Mouse (Mus musculus): Measurements from ENCODE around the gene Fam193a. TPM values are rescaled to one million over a fixed set of nuclear protein-coding genes. Genes with fewer than 3 reads are reported as not detected.

The Fam193a gene
- polyA plus RNA-seq, 1 experiment from 2014 or later = 24.1 TPM

DNA sequence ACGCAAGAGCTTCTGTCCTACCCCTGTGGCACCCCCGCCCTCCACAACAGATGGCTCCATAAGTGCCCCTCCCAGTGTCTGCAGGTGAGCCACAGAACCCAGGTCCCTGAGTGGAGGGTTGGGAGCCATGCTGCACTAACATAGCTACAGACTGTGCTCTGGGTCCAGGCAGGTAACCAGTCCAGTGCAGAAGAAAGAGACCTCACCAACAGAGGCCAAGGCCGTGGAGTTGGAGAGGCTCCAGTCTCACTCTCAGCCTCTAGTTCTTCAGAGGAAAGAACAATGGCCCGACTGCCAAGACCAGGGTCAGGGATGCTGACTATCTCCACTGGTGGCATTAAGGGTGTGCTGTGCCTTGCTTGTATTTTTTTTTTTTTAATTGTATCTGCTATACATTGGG lies 91.6 kb downstream of the Fam193a start:
- H3K4me1 ChIP-seq (ENCODE audit: control insufficient read depth, insufficient read depth, low read length) = no peaks in the 10 kb centered on the region
- no peak for ATAC-seq (ENCODE audit: low read depth)
- H3K9me3 ChIP-seq (ENCODE audit: control insufficient read depth, low read length) = no peaks in the 10 kb centered on the region
- H3K36me3 ChIP-seq (ENCODE audit: control insufficient read depth, insufficient read depth, low read length) = peaks cover 79% of the 10 kb centered on the region
- H3K9ac ChIP-seq (replicated peaks; ENCODE audit: low read depth, low read length) = no peak overlapping the region
- no peak overlapping the region for H3K4me2 ChIP-seq (ENCODE audit: low read depth, low read length)
- no peak overlapping the region for H3K27ac ChIP-seq (ENCODE audit: low read depth, low read length)
- 93% methylated on average over 4 of the region's 4 CpGs for WGBS
- H3K4me3 ChIP-seq (ENCODE audit: low read depth, low read length) = no peak overlapping the region
- H3K27me3 ChIP-seq (ENCODE audit: control insufficient read depth, insufficient read depth, low read length) = no peaks in the 10 kb centered on the region

DNA sequence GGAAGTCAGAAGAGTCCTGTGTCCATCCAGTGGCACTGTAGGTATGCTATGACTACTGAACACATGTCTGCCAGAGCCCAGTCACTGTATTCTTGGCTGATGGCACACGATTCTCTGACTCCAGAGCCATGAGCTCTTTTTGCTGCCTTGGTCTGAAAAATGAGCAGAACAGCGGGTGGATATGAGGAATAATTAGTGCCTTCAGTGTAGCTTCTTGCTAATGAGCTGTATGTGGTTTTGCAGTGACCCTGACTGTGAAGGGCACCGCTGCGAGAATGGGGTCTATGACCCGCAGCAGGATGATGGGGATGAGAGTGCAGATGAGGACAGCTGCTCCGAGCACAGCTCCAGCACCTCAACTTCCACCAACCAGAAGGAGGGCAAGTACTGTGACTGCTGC lies 92.1 kb downstream of the Fam193a start:
- Histone ChIP-seq H3K9ac (replicated peaks; ENCODE audit: low read depth, low read length) (no peak overlapping the region), H3K4me3 (ENCODE audit: low read depth, low read length) (no peak overlapping the region), H3K27me3 (ENCODE audit: control insufficient read depth, insufficient read depth, low read length) (no peaks in the 10 kb centered on the region), H3K4me1 (ENCODE audit: control insufficient read depth, insufficient read depth, low read length) (no peaks in the 10 kb centered on the region), H3K4me2 (ENCODE audit: low read depth, low read length) (no peak overlapping the region), H3K36me3 (ENCODE audit: control insufficient read depth, insufficient read depth, low read length) (peaks cover 76% of the 10 kb centered on the region), H3K9me3 (ENCODE audit: control insufficient read depth, low read length) (no peaks in the 10 kb centered on the region), H3K27ac (ENCODE audit: low read depth, low read length) (no peak overlapping the region)
- 90% methylated on average over 6 of the region's 6 CpGs for WGBS
- no peak for ATAC-seq (ENCODE audit: low read depth)

DNA sequence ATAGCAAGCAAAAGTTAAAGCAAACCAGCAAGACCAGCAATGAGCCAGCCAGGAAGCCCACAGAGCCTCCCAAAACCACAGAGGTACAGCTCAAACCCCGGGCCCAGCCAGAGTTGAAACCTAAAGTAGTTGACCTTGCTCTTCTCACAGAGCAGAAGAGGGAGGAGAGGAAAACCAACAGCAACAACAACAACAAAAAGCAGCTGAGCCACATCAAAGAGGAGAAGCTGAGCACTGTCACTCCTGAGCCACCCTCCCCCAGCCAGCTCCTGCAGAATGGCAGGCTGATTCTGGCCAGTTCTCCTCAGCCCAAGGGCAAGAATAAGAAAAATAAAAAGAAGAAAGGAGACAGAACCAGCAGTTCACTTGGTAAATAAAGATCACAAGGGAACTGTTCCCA lies 96.3 kb downstream of the Fam193a start:
- Histone ChIP-seq H3K27ac (ENCODE audit: low read depth, low read length) (no peak overlapping the region), H3K36me3 (ENCODE audit: control insufficient read depth, insufficient read depth, low read length) (peaks cover 41% of the 10 kb centered on the region), H3K4me3 (ENCODE audit: low read depth, low read length) (no peak overlapping the region), H3K4me2 (ENCODE audit: low read depth, low read length) (no peak overlapping the region), H3K9me3 (ENCODE audit: control insufficient read depth, low read length) (no peaks in the 10 kb centered on the region), H3K9ac (replicated peaks; ENCODE audit: low read depth, low read length) (no peak overlapping the region), H3K4me1 (ENCODE audit: control insufficient read depth, insufficient read depth, low read length) (no peaks in the 10 kb centered on the region), H3K27me3 (ENCODE audit: control insufficient read depth, insufficient read depth, low read length) (no peaks in the 10 kb centered on the region)
- WGBS = 96% methylated on average over 1 of the region's 1 CpGs
- no peak for ATAC-seq (ENCODE audit: low read depth)

DNA sequence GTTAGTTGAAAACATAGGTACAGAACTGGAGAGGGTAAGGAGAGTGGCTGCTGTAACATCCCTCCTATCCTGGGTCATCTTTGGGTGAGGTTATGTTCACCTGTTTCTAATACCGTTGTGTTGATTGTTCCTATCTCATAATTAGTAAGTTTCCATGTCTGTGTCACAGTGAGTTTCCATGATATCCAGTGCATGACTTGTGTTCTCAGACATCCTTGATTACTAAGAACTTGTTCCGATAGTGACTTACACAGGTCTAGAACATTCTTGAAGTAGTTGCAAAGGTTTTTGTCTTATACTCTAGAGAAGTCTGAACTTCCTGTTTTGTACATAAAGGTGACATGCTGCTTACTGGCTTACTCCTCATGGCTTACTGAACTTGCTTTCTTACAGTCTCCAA lies 96.9 kb downstream of the Fam193a start:
- Histone ChIP-seq H3K4me3 (ENCODE audit: low read depth, low read length) (no peak overlapping the region), H3K36me3 (ENCODE audit: control insufficient read depth, insufficient read depth, low read length) (peaks cover 37% of the 10 kb centered on the region), H3K9me3 (ENCODE audit: control insufficient read depth, low read length) (no peaks in the 10 kb centered on the region)

DNA sequence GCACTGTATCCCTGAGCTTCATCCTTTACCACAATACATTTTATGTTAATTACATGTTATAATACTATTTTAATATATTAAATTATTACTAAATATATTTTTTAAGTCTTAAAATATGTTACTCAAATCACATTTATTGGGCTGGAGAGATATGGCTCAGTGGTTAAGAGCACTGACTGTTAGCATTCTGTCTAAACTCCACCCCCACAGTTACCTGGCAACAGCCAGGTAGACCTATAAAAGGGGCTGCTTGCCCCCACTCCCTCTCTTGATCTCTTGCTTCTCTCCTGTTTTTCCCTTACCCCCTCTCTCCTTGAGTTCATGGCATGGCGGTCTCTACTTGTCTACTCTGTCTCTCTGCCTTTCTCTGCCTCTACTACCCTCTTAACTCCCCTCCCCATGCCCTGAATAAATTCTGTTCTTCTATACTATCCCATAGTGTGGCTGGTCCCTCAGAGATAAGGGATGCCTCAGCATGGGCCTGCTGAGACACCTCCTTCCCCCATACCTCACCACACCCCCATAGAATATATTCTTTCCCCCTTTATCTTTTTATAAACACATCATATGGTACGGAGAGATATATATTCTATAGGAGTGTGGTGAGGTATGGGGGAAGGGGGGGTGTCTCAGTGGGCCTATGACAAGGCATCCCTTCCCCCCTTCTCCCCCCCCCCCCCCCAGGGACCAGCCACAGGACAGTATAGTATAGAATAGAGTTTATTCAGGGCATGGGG lies 98.5 kb downstream of the Fam193a start:
- no peak for ATAC-seq (ENCODE audit: low read depth)
- no peaks in the 10 kb centered on the region for H3K4me1 ChIP-seq (ENCODE audit: control insufficient read depth, insufficient read depth, low read length)
- 95% methylated on average over 2 of the region's 2 CpGs for WGBS

More for the DNA sequence above, 96.9 kb downstream of the Fam193a start:
- Histone ChIP-seq H3K4me2 (ENCODE audit: low read depth, low read length) (no peak overlapping the region), H3K27ac (ENCODE audit: low read depth, low read length) (no peak overlapping the region), H3K4me1 (ENCODE audit: control insufficient read depth, insufficient read depth, low read length) (no peaks in the 10 kb centered on the region), H3K9ac (replicated peaks; ENCODE audit: low read depth, low read length) (no peak overlapping the region), H3K27me3 (ENCODE audit: control insufficient read depth, insufficient read depth, low read length) (no peaks in the 10 kb centered on the region)
- ATAC-seq (ENCODE audit: low read depth) = no peak
- WGBS = 99% methylated on average over 2 of the region's 2 CpGs

DNA sequence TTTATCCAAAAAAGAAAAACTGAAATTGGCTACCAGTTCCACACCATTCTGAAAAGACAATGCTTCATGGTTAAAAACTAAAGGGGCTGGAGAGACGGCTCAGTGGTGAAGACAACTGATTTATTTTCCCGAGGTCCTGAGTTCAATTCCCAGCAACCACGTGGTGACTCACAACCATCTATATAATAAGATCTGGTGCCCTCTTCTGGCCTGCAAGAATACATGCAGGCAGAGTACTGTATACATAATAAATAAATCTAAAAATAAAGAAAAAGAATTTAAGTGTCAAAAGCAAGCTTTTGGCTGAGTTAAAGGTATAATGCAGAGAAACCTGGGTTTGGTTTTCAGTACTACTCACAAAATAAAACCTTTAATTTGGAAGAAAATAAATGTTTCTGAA lies 111.2 kb downstream of the Fam193a start:
- Histone ChIP-seq H3K4me3 (ENCODE audit: low read depth, low read length) (no peak overlapping the region), H3K36me3 (ENCODE audit: control insufficient read depth, insufficient read depth, low read length) (peaks cover 54% of the 10 kb centered on the region), H3K4me2 (ENCODE audit: low read depth, low read length) (no peak overlapping the region), H3K4me1 (ENCODE audit: control insufficient read depth, insufficient read depth, low read length) (no peaks in the 10 kb centered on the region), H3K27ac (ENCODE audit: low read depth, low read length) (no peak overlapping the region), H3K9me3 (ENCODE audit: control insufficient read depth, low read length) (no peaks in the 10 kb centered on the region), H3K27me3 (ENCODE audit: control insufficient read depth, insufficient read depth, low read length) (no peaks in the 10 kb centered on the region), H3K9ac (replicated peaks; ENCODE audit: low read depth, low read length) (no peak overlapping the region)
- ATAC-seq (ENCODE audit: low read depth) = no peak
- WGBS = 80% methylated on average over 3 of the region's 3 CpGs

More for the DNA sequence above, 98.5 kb downstream of the Fam193a start:
- no peak overlapping the region for H3K27ac ChIP-seq (ENCODE audit: low read depth, low read length)
- H3K9me3 ChIP-seq (ENCODE audit: control insufficient read depth, low read length) = no peaks in the 10 kb centered on the region
- H3K4me2 ChIP-seq (ENCODE audit: low read depth, low read length) = no peak overlapping the region
- H3K9ac ChIP-seq (replicated peaks; ENCODE audit: low read depth, low read length) = no peak overlapping the region
- H3K27me3 ChIP-seq (ENCODE audit: control insufficient read depth, insufficient read depth, low read length) = no peaks in the 10 kb centered on the region
- H3K4me3 ChIP-seq (ENCODE audit: low read depth, low read length) = no peak overlapping the region
- H3K36me3 ChIP-seq (ENCODE audit: control insufficient read depth, insufficient read depth, low read length) = peaks cover 26% of the 10 kb centered on the region

DNA sequence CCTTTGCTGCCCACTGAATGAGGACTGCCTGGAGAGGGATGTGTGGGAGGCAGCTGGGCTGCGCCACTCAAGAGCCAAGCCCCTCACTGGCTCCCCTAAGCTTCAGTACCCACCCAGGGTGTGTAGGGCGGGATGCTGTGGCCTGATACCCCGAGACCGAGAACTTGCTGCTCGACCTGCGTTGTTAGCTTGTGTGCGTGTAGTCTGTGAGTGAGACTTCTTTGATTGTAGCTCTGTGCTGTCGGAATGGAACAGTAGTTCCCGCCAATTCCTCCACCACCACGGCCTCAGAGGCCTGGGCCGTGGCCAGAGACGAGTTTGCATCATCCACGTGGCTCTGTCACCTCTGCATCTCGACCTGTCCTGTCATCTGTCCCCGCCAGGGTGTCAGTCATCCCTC lies 116.0 kb downstream of the Fam193a start:
- H3K27ac ChIP-seq (ENCODE audit: low read depth, low read length) = no peak overlapping the region
- H3K36me3 ChIP-seq (ENCODE audit: control insufficient read depth, insufficient read depth, low read length) = peaks cover 18% of the 10 kb centered on the region
- H3K27me3 ChIP-seq (ENCODE audit: control insufficient read depth, insufficient read depth, low read length) = no peaks in the 10 kb centered on the region
- WGBS = 93% methylated on average over 15 of the region's 15 CpGs
- H3K4me1 ChIP-seq (ENCODE audit: control insufficient read depth, insufficient read depth, low read length) = no peaks in the 10 kb centered on the region
- no peak overlapping the region for H3K4me3 ChIP-seq (ENCODE audit: low read depth, low read length)
- ATAC-seq (ENCODE audit: low read depth) = no peak
- no peak overlapping the region for H3K4me2 ChIP-seq (ENCODE audit: low read depth, low read length)
- H3K9me3 ChIP-seq (ENCODE audit: control insufficient read depth, low read length) = no peaks in the 10 kb centered on the region
- H3K9ac ChIP-seq (replicated peaks; ENCODE audit: low read depth, low read length) = no peak overlapping the region

DNA sequence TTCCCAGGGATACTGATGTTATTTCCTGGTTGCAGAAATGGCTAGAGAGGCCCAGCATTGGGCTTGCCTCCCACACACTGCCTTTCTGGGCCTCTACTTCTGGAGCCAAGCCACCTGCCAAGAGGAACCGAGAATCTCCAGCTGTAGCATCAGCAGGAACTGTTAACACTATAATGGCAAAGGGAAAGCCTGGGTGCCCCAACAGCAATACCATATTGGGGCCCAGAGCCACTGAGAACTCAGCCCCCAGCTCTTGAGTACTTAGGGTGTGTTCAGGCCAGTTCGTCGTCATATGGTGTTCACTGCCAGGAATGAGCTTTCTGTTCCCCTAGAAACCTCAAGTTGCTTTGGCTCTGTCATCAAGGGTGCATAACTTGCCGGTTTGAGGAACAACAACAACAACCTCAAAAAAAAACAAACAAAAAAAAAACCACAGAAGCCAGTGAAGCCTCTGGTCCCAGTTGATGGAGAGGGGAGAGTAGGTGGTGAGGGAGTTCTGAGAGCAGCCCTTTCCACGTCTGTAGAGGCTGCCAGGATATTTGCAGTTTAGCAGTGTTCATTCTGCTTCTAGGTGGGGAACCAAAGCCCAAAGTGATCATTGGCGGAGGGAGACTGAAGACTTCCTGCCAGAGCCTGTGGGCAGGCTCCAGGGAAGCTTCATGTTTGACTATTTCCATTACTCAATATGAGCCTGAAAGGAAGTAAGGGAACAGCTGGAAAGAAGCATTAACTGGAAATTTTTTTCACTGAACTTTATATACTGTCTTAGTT lies 117.8 kb downstream of the Fam193a start:
- no peak overlapping the region for H3K27ac ChIP-seq (ENCODE audit: low read depth, low read length)
- 78% methylated on average over 6 of the region's 6 CpGs for WGBS
- H3K9me3 ChIP-seq (ENCODE audit: control insufficient read depth, low read length) = no peaks in the 10 kb centered on the region
- H3K4me3 ChIP-seq (ENCODE audit: low read depth, low read length) = no peak overlapping the region
- H3K4me1 ChIP-seq (ENCODE audit: control insufficient read depth, insufficient read depth, low read length) = no peaks in the 10 kb centered on the region
- no peak overlapping the region for H3K4me2 ChIP-seq (ENCODE audit: low read depth, low read length)
- H3K9ac ChIP-seq (replicated peaks; ENCODE audit: low read depth, low read length) = no peak overlapping the region
- no peak for ATAC-seq (ENCODE audit: low read depth)
- no peaks in the 10 kb centered on the region for H3K27me3 ChIP-seq (ENCODE audit: control insufficient read depth, insufficient read depth, low read length)
- peaks cover 9% of the 10 kb centered on the region for H3K36me3 ChIP-seq (ENCODE audit: control insufficient read depth, insufficient read depth, low read length)

DNA sequence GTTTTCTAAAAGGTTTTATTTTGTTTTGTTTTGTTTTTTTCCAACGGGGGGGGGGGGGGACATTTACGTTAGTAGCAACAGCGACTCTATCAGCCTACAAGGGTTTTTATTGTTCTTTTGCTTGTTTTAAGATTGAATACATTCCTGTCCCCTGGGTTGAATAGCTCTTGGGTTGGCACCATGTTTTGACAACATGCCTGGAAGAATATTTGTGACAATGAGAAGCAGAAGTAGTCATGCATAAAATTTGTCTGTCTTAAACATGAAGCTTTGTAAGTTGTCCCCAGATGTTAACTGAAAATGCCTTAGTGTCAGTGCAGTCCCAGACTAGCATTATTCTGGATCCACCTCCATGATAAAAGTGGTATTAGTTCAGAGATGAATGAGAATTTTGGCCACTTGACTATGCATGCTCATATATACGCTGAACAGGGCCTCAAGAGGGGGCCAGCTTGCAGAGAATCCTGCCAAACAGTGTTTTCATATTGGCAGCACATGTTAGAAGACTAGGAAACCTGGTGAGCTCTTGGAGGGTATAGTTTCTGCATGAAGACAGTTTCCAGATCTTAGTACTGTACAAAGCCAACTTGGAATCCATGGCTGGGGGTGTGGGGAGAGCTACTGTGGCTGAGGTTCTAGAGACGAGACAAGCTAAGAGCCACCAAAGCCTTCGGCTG lies 119.1 kb downstream of the Fam193a start:
- Histone ChIP-seq H3K4me3 (ENCODE audit: low read depth, low read length) (no peak overlapping the region), H3K27ac (ENCODE audit: low read depth, low read length) (no peak overlapping the region), H3K36me3 (ENCODE audit: control insufficient read depth, insufficient read depth, low read length) (peaks cover 9% of the 10 kb centered on the region), H3K4me1 (ENCODE audit: control insufficient read depth, insufficient read depth, low read length) (no peaks in the 10 kb centered on the region), H3K27me3 (ENCODE audit: control insufficient read depth, insufficient read depth, low read length) (no peaks in the 10 kb centered on the region), H3K4me2 (ENCODE audit: low read depth, low read length) (no peak overlapping the region), H3K9ac (replicated peaks; ENCODE audit: low read depth, low read length) (no peak overlapping the region), H3K9me3 (ENCODE audit: control insufficient read depth, low read length) (no peaks in the 10 kb centered on the region)
- WGBS = 83% methylated on average over 6 of the region's 6 CpGs
- ATAC-seq (ENCODE audit: low read depth) = no peak

Measured in neural tube, embryonic 14.5 days (tissue).